Mouse (Mus musculus) embryonic facial prominence, embryonic 11.5 days (tissue): ENCODE results near the gene Gng12. TPM values are rescaled to one million over a fixed set of nuclear protein-coding genes. Genes with fewer than 3 reads are reported as not detected.

ENCODE experiments used
- ATAC-seq: fragments of 200-750 bp; cut with Nextera tagmentation; replicated peaks from 2 replicates; pipeline ENCODE4 v1.8.0; 2017; ENCODE audit warnings: low read depth; ENCODE audit not compliant: insufficient number of reproducible peaks, low FRiP score, low TSS enrichment
- DNase-seq: peaks from one replicate; pipeline ENCODE4 v3.0.0-alpha.2; 2015; ENCODE audit warnings: low spot score
- H3K27ac ChIP-seq: fragments of 300-500 bp; sonication (generic); replicated peaks from 2 replicates; pipeline ENCODE4 v1.5.1; 2014; ENCODE audit warnings: mild to moderate bottlenecking, low read depth, low read length, control low read depth
- H3K27me3 ChIP-seq: fragments of 300-500 bp; sonication (generic); 2 replicates; pipeline ENCODE4 v1.6.1; 2014; ENCODE audit warnings: mild to moderate bottlenecking, low read length, moderate library complexity, mixed read lengths; ENCODE audit not compliant: control insufficient read depth, insufficient read depth
- H3K36me3 ChIP-seq: fragments of 300-500 bp; sonication (generic); replicated peaks from 2 replicates; pipeline ENCODE4 v1.6.1; 2014; ENCODE audit warnings: low read depth, mild to moderate bottlenecking, low read length, moderate library complexity, mixed read lengths; ENCODE audit not compliant: control insufficient read depth, insufficient read depth
- H3K4me1 ChIP-seq: fragments of 300-500 bp; sonication (generic); 2 replicates; pipeline ENCODE4 v1.6.1; 2014; ENCODE audit warnings: low read length, mixed read lengths; ENCODE audit not compliant: control insufficient read depth, insufficient read depth
- H3K4me2 ChIP-seq: fragments of 300-500 bp; sonication (generic); 2 replicates; pipeline ENCODE4 v1.6.1; 2014; ENCODE audit warnings: low read depth, mild to moderate bottlenecking, control low read depth, low read length, moderate library complexity
- H3K4me3 ChIP-seq: fragments of 300-500 bp; sonication (generic); 2 replicates; pipeline ENCODE4 v1.5.1; 2014; ENCODE audit warnings: low read depth, low read length, control low read depth
- H3K9ac ChIP-seq: fragments of 300-500 bp; sonication (generic); replicated peaks from 2 replicates; pipeline ENCODE4 v1.6.1; 2014; ENCODE audit warnings: mild to moderate bottlenecking, control low read depth, low read length
- H3K9me3 ChIP-seq: fragments of 300-500 bp; sonication (generic); replicated peaks from 2 replicates; pipeline ENCODE4 v1.6.1; 2016; ENCODE audit warnings: mild to moderate bottlenecking, low read length, inconsistent platforms, mixed read lengths; ENCODE audit not compliant: control insufficient read depth
- WGBS: fragments of 180-500 bp; shearing (Covaris S2); extraction: QIAGEN DNeasy Blood & Tissue Kit; methylation state at CpG from one replicate; pipeline ENCODE4 v1.1.7; 2014; 5-methylcytosine and 5-hydroxymethylcytosine counted together
- polyA plus RNA-seq: library from polyadenylated mRNA; unstranded; fragments of >200 nt; fragmentation: Nextera tagmentation; extraction: Ambion mirVana; gene quantifications from 2 replicates; pipeline ENCODE4 v1.2.1, GENCODE M21; 2014

The Gng12 gene
- polyA plus RNA-seq, 1 experiment from 2014 or later = 67.0 TPM

- Histone ChIP-seq H3K36me3 (no peaks in the 10 kb centered on the region), H3K4me3 (no peak overlapping the region), H3K9me3 (no peaks in the 10 kb centered on the region), H3K9ac (no peak overlapping the region), H3K27me3 (no peaks in the 10 kb centered on the region), H3K27ac (no peak overlapping the region), H3K4me1 (no peaks in the 10 kb centered on the region), H3K4me2 (no peak overlapping the region)
- no peak for DNase-seq
- 65% methylated on average over 3 of the region's 3 CpGs for WGBS
- ATAC-seq = no peak
Observed at GRCm38 (mm10) chr6:67048052-67048691, 152.0 kb downstream of the Gng12 start.

DNA sequence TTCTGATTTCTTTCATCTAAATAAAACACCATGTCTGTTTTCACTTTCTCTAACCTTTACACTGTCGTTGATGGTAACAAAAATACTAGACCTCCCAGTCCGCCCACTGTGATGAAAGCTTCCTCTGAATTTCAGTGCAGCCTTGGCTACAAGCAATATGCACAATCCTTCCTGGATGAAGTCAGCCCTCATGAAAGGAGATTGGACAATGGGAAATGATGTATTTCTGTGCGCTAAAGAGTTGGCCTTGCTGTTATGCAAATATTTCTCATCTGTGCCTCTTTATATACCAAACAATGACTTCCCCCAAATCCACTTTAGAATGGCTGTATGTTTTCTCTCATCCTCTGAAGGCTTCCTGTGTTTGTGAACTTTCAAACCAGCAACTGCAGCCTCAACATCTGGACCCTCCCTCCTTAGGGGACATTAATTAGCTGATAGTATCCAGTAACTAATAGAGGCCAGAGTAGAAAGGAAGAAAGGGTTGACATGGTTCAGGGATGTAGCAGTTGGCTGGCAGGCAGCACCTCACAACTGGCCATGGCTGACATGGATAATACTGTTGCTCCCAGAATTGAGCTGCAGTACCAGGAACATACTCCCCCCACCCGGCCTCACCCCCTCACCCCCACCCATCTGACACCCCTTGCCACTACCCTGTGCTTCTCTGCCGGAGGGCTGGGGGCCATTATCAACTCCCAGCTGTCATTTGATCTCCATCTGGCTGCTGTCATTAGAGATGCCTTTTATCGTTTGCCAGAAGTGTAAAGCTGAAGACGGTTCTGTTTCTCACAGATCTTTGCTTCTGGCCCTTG, 152.9 kb downstream of the Gng12 start:
- Histone ChIP-seq H3K4me1 (no peaks in the 10 kb centered on the region), H3K4me2 (no peak overlapping the region)

GRCm38 (mm10) chr6:67049695-67050038, 153.5 kb downstream of the Gng12 start:
- Histone ChIP-seq H3K9me3 (no peaks in the 10 kb centered on the region), H3K27ac (no peak overlapping the region), H3K4me2 (no peak overlapping the region), H3K27me3 (no peaks in the 10 kb centered on the region), H3K36me3 (no peaks in the 10 kb centered on the region), H3K9ac (no peak overlapping the region), H3K4me1 (no peaks in the 10 kb centered on the region), H3K4me3 (no peak overlapping the region)
- peak; percentile 58; the same call in 1 of the 2 replicates for ATAC-seq
- WGBS = 41% methylated on average over 2 of the region's 2 CpGs
- no peak for DNase-seq

More for the DNA sequence above, 152.9 kb downstream of the Gng12 start:
- Histone ChIP-seq H3K36me3 (no peaks in the 10 kb centered on the region), H3K4me3 (no peak overlapping the region), H3K27me3 (no peaks in the 10 kb centered on the region), H3K9me3 (no peaks in the 10 kb centered on the region), H3K9ac (no peak overlapping the region), H3K27ac (no peak overlapping the region)
- peak; percentile 87 for ATAC-seq
- DNase-seq = no peak
- 35% methylated on average over 7 of the region's 7 CpGs for WGBS

- no peak for ATAC-seq
- no peak overlapping the region for H3K9ac ChIP-seq
- 65% methylated on average over 1 of the region's 1 CpGs for WGBS
- H3K9me3 ChIP-seq = no peaks in the 10 kb centered on the region
- H3K4me1 ChIP-seq = no peaks in the 10 kb centered on the region
- H3K4me3 ChIP-seq = no peak overlapping the region
- DNase-seq = no peak
- H3K4me2 ChIP-seq = no peak overlapping the region
- no peak overlapping the region for H3K27ac ChIP-seq
- H3K36me3 ChIP-seq = no peaks in the 10 kb centered on the region
- H3K27me3 ChIP-seq = no peaks in the 10 kb centered on the region
Observed at GRCm38 (mm10) chr6:67050063-67050462, 153.9 kb downstream of the Gng12 start.

DNA sequence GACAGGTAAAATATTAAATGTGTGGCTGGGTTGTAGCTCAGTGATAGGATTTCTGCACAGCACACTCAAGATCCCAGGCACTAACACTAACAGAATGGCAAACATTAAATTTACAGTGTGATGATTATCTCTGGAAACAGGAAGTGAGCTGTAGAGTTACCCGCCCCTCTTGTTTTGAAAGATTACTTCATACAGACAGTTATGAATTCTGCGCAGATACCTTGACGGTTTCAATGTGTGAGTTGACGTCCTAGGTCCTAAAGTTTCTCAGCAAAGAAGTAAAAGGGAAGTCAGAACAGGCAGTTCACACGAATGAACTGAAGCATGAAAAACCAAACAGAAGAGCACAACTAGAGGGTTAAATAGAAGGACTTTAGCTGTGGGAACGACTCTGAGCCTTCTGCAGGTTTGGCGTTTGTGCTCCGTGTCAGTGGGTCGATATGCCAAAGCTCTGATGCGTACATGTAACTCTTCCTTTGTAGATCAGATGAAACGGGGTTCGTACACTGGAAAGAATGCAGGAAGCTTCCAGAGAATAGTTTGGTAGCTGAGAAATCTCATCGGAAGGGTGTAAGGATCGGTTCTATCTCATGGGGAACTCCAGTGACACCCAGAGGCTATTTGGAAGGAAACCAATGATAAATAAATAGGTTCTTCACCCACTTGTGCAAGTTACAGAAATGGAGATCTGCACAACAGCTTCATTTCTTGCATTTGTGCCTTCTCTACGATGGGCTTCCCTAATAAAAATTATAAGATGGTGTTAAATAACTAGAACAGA, 160.1 kb downstream of the Gng12 start:
- Histone ChIP-seq H3K27ac (no peak overlapping the region), H3K36me3 (no peaks in the 10 kb centered on the region), H3K9me3 (no peaks in the 10 kb centered on the region), H3K27me3 (no peaks in the 10 kb centered on the region), H3K4me2 (no peak overlapping the region), H3K4me3 (no peak overlapping the region), H3K9ac (no peak overlapping the region), H3K4me1 (no peaks in the 10 kb centered on the region)
- WGBS = 80% methylated on average over 15 of the region's 15 CpGs
- DNase-seq (no peak), ATAC-seq (no peak)

- no peaks in the 10 kb centered on the region for H3K27me3 ChIP-seq
- H3K4me1 ChIP-seq = no peaks in the 10 kb centered on the region
- DNase-seq (no peak), ATAC-seq (no peak)
- no peaks in the 10 kb centered on the region for H3K36me3 ChIP-seq
- WGBS = 86% methylated on average over 3 of the region's 3 CpGs
- H3K27ac ChIP-seq = no peak overlapping the region
- H3K4me2 ChIP-seq = no peak overlapping the region
- no peak overlapping the region for H3K9ac ChIP-seq
- H3K9me3 ChIP-seq = no peaks in the 10 kb centered on the region
- H3K4me3 ChIP-seq = no peak overlapping the region
Observed at GRCm38 (mm10) chr6:67056889-67057564, 160.8 kb downstream of the Gng12 start.

- Histone ChIP-seq H3K4me2 (no peak overlapping the region), H3K4me3 (no peak overlapping the region), H3K27ac (no peak overlapping the region), H3K4me1 (no peaks in the 10 kb centered on the region), H3K36me3 (no peaks in the 10 kb centered on the region), H3K9me3 (no peaks in the 10 kb centered on the region), H3K27me3 (no peaks in the 10 kb centered on the region), H3K9ac (no peak overlapping the region)
- ATAC-seq = no peak
- WGBS = 87% methylated on average over 5 of the region's 5 CpGs
- no peak for DNase-seq
Observed at GRCm38 (mm10) chr6:67057574-67057973, 161.4 kb downstream of the Gng12 start.
